Mouse (Mus musculus): ENCODE measurements around the gene Lrrc55. TPM values are rescaled to one million over a fixed set of nuclear protein-coding genes. Genes with fewer than 3 reads are reported as not detected.

Gene Lrrc55
- polyA plus RNA-seq, 1 experiment from 2014 or later = 0.10 TPM

DNA sequence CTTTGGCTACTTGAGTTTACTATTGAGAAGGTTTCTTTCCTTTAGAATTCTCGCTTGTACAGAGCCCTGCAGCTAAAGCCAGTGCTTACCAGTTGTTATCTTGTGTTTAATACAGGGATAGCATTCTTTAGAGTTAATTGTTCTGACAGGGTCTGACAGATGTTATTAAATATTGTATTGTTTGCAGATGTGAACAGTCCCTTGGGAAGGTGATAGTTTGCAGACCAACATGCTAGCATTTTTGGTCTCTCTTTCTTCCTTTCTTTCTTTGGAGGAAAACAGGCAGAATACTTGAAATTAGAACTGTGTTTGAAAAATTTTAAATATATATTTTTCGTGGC lies 24.3 kb downstream of the Lrrc55 start:
- ATAC-seq = no peak
- Histone ChIP-seq H3K4me3 (ENCODE audit: low read depth, low read length) (no peak overlapping the region), H3K27ac (ENCODE audit: low read length) (no peak overlapping the region), H3K9me3 (ENCODE audit: low read length) (no peaks in the 10 kb centered on the region), H3K4me2 (replicated peaks; ENCODE audit: low read depth, low read length) (no peak overlapping the region), H3K27me3 (replicated peaks; ENCODE audit: insufficient read depth, low read length) (no peaks in the 10 kb centered on the region), H3K9ac (replicated peaks; ENCODE audit: low read depth) (no peak overlapping the region), H3K36me3 (ENCODE audit: insufficient read depth, low read length) (no peaks in the 10 kb centered on the region), H3K4me1 (ENCODE audit: insufficient read depth, low read depth, low read length) (no peaks in the 10 kb centered on the region)
- no peak for TF ChIP-seq CTCF (IDR thresholded peaks at IDR 0.05)
- TF ChIP-seq EP300 (IDR thresholded peaks at IDR 0.05) = no peak
- DNase-seq (ENCODE audit: low spot score) = no peak
- WGBS = 35% methylated on average over 2 of the region's 2 CpGs

DNA sequence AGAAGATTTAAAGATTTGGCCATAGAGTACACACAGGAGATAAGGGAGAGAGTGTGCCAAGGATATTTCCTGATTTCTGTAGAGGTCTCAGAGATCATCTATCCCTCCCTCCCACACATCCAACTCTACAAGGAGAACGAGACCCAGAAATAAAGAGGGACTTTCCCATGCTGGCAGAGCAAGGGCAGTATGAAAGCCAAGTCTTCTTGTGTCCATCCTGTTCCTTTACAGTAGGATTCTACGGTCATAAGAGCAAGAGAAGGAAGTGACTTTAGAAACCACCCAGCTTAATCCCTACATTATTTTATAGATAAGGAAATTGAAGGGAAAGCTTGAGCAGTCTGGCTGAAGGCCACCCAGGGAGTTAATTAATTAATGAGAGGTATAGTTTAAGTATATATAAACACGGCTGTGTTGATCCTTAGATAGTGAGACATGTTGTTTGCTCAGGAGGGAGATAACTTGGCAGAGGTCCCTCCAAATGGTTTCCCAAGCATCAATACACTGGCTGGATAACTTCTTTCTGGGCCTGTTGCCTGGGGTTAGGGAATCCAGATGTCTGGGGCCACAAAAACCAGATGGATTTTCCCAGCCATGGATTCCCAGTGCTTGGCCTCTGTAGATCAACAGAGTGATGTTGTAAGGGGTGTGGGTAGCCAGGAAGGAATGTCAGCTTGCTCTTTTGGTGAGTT lies 24.8 kb downstream of the Lrrc55 start:
- ATAC-seq (peak; percentile 59), DNase-seq (ENCODE audit: low spot score) (peak; percentile 36)
- WGBS = 14% methylated on average over 3 of the region's 3 CpGs
- Histone ChIP-seq H3K27me3 (replicated peaks; ENCODE audit: insufficient read depth, low read length) (no peaks in the 10 kb centered on the region), H3K36me3 (ENCODE audit: insufficient read depth, low read length) (no peaks in the 10 kb centered on the region), H3K9me3 (ENCODE audit: low read length) (no peaks in the 10 kb centered on the region), H3K27ac (ENCODE audit: low read length) (no peak overlapping the region), H3K4me2 (replicated peaks; ENCODE audit: low read depth, low read length) (no peak overlapping the region), H3K4me3 (ENCODE audit: low read depth, low read length) (no peak overlapping the region), H3K4me1 (ENCODE audit: insufficient read depth, low read depth, low read length) (no peaks in the 10 kb centered on the region), H3K9ac (replicated peaks; ENCODE audit: low read depth) (no peak overlapping the region)
- no peak for TF ChIP-seq CTCF (IDR thresholded peaks at IDR 0.05)
- TF ChIP-seq EP300 (IDR thresholded peaks at IDR 0.05) = peak; percentile 73

DNA sequence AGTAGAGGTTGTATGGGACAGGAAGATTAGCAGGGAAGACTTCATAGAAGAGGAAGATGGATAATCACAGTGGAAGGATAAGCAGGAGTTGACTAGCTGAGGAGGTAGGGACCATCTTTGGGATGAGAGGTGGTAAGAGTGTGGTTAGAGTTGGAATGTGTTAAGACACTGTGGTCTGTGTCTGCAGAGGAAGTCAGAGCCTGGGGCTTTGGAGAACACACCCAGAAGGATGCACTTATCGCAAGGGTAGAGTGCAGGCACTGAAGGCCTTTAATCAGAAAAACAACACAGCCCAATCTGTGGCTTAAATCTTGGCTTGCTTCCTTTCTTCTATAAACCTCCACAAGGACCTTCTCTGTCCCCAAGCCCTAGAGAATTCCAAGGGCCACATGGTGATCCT lies 28.7 kb downstream of the Lrrc55 start:
- H3K9ac ChIP-seq (replicated peaks; ENCODE audit: low read depth) = no peak overlapping the region
- TF ChIP-seq CTCF (IDR thresholded peaks at IDR 0.05) = no peak
- no peak for TF ChIP-seq EP300 (IDR thresholded peaks at IDR 0.05)
- no peaks in the 10 kb centered on the region for H3K27me3 ChIP-seq (replicated peaks; ENCODE audit: insufficient read depth, low read length)
- DNase-seq (ENCODE audit: low spot score) (no peak), ATAC-seq (peak; percentile 26; the same call in 1 of the 2 replicates)
- no peaks in the 10 kb centered on the region for H3K4me1 ChIP-seq (ENCODE audit: insufficient read depth, low read depth, low read length)
- no peak overlapping the region for H3K27ac ChIP-seq (ENCODE audit: low read length)
- no peak overlapping the region for H3K4me2 ChIP-seq (replicated peaks; ENCODE audit: low read depth, low read length)
- 64% methylated on average over 1 of the region's 1 CpGs for WGBS
- H3K9me3 ChIP-seq (ENCODE audit: low read length) = no peaks in the 10 kb centered on the region
- no peak overlapping the region for H3K4me3 ChIP-seq (ENCODE audit: low read depth, low read length)
- no peaks in the 10 kb centered on the region for H3K36me3 ChIP-seq (ENCODE audit: insufficient read depth, low read length)

DNA sequence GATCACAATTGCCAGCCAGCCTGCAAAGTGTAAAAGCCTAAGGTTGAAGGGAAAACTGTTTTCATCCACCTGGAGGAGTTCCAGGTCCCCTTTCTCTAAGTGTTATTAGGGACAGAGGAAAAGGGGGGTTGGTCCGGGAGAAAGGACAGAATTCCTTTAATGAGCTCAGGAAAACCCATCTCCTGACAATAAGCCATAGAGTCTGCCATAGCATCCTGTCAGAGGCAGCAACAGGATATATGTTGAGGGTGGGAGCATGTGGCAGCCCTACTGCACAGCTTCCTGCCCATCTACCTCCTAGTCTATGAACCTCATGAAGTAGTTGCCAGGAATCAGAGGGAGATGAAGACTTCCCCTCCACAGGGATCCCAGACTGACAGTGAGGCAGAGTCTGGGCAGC lies 29.4 kb downstream of the Lrrc55 start:
- H3K27me3 ChIP-seq (replicated peaks; ENCODE audit: insufficient read depth, low read length) = no peaks in the 10 kb centered on the region
- peak; percentile 41 for DNase-seq (ENCODE audit: low spot score)
- peak; percentile 59 for ATAC-seq

DNA sequence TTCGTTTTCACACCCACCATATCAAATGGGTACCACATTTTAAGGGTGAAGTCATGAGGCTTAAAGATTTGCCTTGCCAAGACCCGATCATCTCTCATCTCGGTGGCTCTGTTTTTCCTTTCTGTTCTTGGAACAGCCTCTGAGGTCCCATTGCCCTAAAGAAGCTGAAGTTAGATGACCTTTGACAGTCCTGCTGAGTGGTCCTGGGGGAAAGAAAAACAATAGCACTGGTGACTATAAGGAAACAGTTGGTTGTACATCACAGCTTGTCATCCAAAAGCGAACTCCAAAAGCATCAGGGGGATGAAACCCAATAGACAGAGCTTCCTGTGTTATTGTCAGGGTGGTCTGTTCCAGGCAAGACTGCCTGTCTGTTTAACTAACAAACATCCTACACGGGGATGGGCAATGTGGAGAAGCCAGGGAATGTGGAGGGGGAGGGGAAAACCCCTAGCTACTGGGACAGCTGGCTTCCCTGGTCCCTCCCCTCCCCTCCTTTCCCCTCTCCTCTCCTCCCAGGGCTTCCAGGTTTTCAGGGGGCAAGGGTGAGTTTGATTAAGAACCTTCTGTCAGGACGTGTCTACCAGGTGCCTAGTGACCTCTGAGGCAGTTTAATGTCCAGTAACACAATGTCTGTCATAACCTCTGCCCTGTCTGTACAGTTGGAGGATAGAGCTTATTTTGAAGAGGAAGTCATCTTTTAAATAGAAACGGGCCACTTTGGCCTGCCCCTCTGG lies 33.5 kb downstream of the Lrrc55 start:
- no peak overlapping the region for H3K27ac ChIP-seq (ENCODE audit: low read length)
- ATAC-seq (peak; percentile 81), DNase-seq (ENCODE audit: low spot score) (peak; percentile 48)

More for the DNA sequence above, 29.4 kb downstream of the Lrrc55 start:
- Histone ChIP-seq H3K27ac (ENCODE audit: low read length) (no peak overlapping the region), H3K4me3 (ENCODE audit: low read depth, low read length) (no peak overlapping the region), H3K4me1 (ENCODE audit: insufficient read depth, low read depth, low read length) (no peaks in the 10 kb centered on the region), H3K4me2 (replicated peaks; ENCODE audit: low read depth, low read length) (no peak overlapping the region), H3K36me3 (ENCODE audit: insufficient read depth, low read length) (no peaks in the 10 kb centered on the region), H3K9ac (replicated peaks; ENCODE audit: low read depth) (no peak overlapping the region), H3K9me3 (ENCODE audit: low read length) (no peaks in the 10 kb centered on the region)
- peak; percentile 56 for TF ChIP-seq EP300 (IDR thresholded peaks at IDR 0.05)
- TF ChIP-seq CTCF (IDR thresholded peaks at IDR 0.05) = no peak
- WGBS = 38% methylated on average over 1 of the region's 1 CpGs

DNA sequence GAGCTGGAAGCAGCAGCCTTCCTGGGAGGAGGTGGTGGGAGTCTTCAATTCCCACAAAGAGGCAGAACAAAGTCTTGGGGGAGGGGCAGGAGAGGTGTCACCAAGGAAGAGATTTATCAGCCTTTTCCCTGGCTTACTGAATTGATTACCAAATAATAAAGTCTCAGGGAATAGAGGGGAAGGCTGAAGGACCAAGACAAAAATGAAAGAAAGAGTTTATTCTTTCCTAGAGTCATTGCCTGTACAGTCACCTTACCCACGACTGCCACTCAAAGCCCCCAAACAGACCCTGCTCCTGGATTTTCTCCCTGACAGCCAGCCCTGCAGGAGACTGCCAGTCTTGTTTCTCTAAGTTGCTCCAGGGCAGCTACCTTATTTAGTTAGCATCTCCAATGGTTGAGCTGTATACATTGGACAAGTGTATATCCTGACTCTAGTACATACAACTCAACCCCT lies 35.3 kb downstream of the Lrrc55 start:
- 31% methylated on average over 1 of the region's 1 CpGs for WGBS
- H3K9me3 ChIP-seq (ENCODE audit: low read length) = no peaks in the 10 kb centered on the region
- H3K27me3 ChIP-seq (replicated peaks; ENCODE audit: insufficient read depth, low read length) = no peaks in the 10 kb centered on the region
- no peak for TF ChIP-seq EP300 (IDR thresholded peaks at IDR 0.05)
- no peak for TF ChIP-seq CTCF (IDR thresholded peaks at IDR 0.05)
- ATAC-seq = no peak
- no peaks in the 10 kb centered on the region for H3K36me3 ChIP-seq (ENCODE audit: insufficient read depth, low read length)
- no peak overlapping the region for H3K4me2 ChIP-seq (replicated peaks; ENCODE audit: low read depth, low read length)
- no peak for DNase-seq (ENCODE audit: low spot score)
- no peaks in the 10 kb centered on the region for H3K4me1 ChIP-seq (ENCODE audit: insufficient read depth, low read depth, low read length)
- no peak overlapping the region for H3K4me3 ChIP-seq (ENCODE audit: low read depth, low read length)
- H3K9ac ChIP-seq (replicated peaks; ENCODE audit: low read depth) = no peak overlapping the region
- H3K27ac ChIP-seq (ENCODE audit: low read length) = no peak overlapping the region

More for the DNA sequence above, 33.5 kb downstream of the Lrrc55 start:
- no peaks in the 10 kb centered on the region for H3K36me3 ChIP-seq (ENCODE audit: insufficient read depth, low read length)
- H3K9ac ChIP-seq (replicated peaks; ENCODE audit: low read depth) = no peak overlapping the region
- H3K4me1 ChIP-seq (ENCODE audit: insufficient read depth, low read depth, low read length) = no peaks in the 10 kb centered on the region
- TF ChIP-seq EP300 (IDR thresholded peaks at IDR 0.05) (peak; percentile 33), CTCF (IDR thresholded peaks at IDR 0.05) (no peak)
- no peak overlapping the region for H3K4me3 ChIP-seq (ENCODE audit: low read depth, low read length)
- H3K9me3 ChIP-seq (ENCODE audit: low read length) = no peaks in the 10 kb centered on the region
- 25% methylated on average over 7 of the region's 7 CpGs for WGBS
- H3K4me2 ChIP-seq (replicated peaks; ENCODE audit: low read depth, low read length) = no peak overlapping the region
- H3K27me3 ChIP-seq (replicated peaks; ENCODE audit: insufficient read depth, low read length) = no peaks in the 10 kb centered on the region

Data from lung, postnatal 0 days (tissue).